Comparison of ENCODE assay signal across 22 mouse cellular contexts in genomic region chr8:115208415-115209192, GRCm38 (mm10).
DNase-seq lines count a peak whose midpoint lies in the region; ATAC-seq lines count a peak whose summit lies in the region.
"Had no signal": no experiment of that assay in that cellular context is flagged by ENCODE, and none has a peak within 500 bp of the region (broad histone marks: within the 10 kb centered on the region; RNA-seq: fewer than 3 reads in every experiment).

No protein-coding gene starts in this region.

- H3K9me3 ChIP-seq in midbrain, embryonic 14.5 days (ENCODE audit: control insufficient read depth, low read length): no peaks in the 10 kb centered on the region
- H3K9me3 ChIP-seq in midbrain, embryonic 10.5 days (replicated peaks): no peaks in the 10 kb centered on the region
- no peaks in the 10 kb centered on the region for H3K9me3 ChIP-seq in embryonic facial prominence, embryonic 15.5 days (replicated peaks)
- H3K9me3 ChIP-seq in neural tube, embryonic 14.5 days (ENCODE audit: control insufficient read depth, low read length): no peaks in the 10 kb centered on the region
- H3K9me3 ChIP-seq: forebrain, embryonic 15.5 days; heart, embryonic 10.5 days; lung, embryonic 15.5 days had no signal

- H3K27me3 ChIP-seq in midbrain, embryonic 14.5 days (ENCODE audit: control insufficient read depth, insufficient read depth, low read length): no peaks in the 10 kb centered on the region
- peaks cover 33% of the 10 kb centered on the region for H3K27me3 ChIP-seq in midbrain, embryonic 10.5 days (ENCODE audit: low read depth, poor library complexity, severe bottlenecking)
- H3K27me3 ChIP-seq in embryonic facial prominence, embryonic 15.5 days: peaks cover 6% of the 10 kb centered on the region; the same call in 1 of the 2 replicates
- H3K27me3 ChIP-seq in neural tube, embryonic 14.5 days (ENCODE audit: control insufficient read depth, insufficient read depth, low read length): no peaks in the 10 kb centered on the region
- H3K27me3 ChIP-seq: forebrain, embryonic 15.5 days; lung, embryonic 15.5 days had no signal

- no peak overlapping the region for H3K4me3 ChIP-seq in midbrain, embryonic 14.5 days (replicated peaks; ENCODE audit: low read depth, low read length)
- no peak overlapping the region for H3K4me3 ChIP-seq in midbrain, embryonic 10.5 days
- no peak overlapping the region for H3K4me3 ChIP-seq in embryonic facial prominence, embryonic 15.5 days (replicated peaks)
- no peak overlapping the region for H3K4me3 ChIP-seq in neural tube, embryonic 14.5 days (ENCODE audit: low read depth, low read length)
- H3K4me3 ChIP-seq: forebrain, embryonic 15.5 days; heart, embryonic 10.5 days; lung, embryonic 15.5 days; myocyte had no signal

- DNase-seq in gastrocnemius, adult 18-20 months (ENCODE audit: low spot score): peak; percentile 16
- no peak for DNase-seq in gastrocnemius, postnatal 4 days (ENCODE audit: low spot score in 2 of 2)
- DNase-seq in midbrain, embryonic 14.5 days: peak; percentile 42
- DNase-seq in midbrain, embryonic 10.5 days (ENCODE audit: low spot score): no peak
- no peak for DNase-seq in retina, postnatal 1 day
- DNase-seq in spleen, postnatal 4 days (ENCODE audit: low spot score in 2 of 2): no peak
- DNase-seq: adrenal gland, adult 2 months; B cell, adult 2 months; cerebellum, adult 2 months; gastrocnemius, postnatal 14 days; heart, postnatal 14 days; kidney, adult 18-20 months; right cerebral cortex, postnatal 4 days; thymus, adult 2 months had no signal

- 37% methylated on average over 15 of the region's 15 CpGs for WGBS in midbrain, embryonic 14.5 days
- 64% methylated on average over 15 of the region's 15 CpGs for WGBS in midbrain, embryonic 10.5 days
- WGBS in embryonic facial prominence, embryonic 15.5 days: 20% methylated on average over 15 of the region's 15 CpGs
- WGBS in neural tube, embryonic 14.5 days: 30% methylated on average over 15 of the region's 15 CpGs

- no peaks in the 10 kb centered on the region for H3K4me1 ChIP-seq in midbrain, embryonic 14.5 days (ENCODE audit: control insufficient read depth, insufficient read depth, low read length)
- H3K4me1 ChIP-seq in midbrain, embryonic 10.5 days: peaks cover 22% of the 10 kb centered on the region
- peaks cover 22% of the 10 kb centered on the region for H3K4me1 ChIP-seq in embryonic facial prominence, embryonic 15.5 days
- H3K4me1 ChIP-seq in neural tube, embryonic 14.5 days (ENCODE audit: control insufficient read depth, insufficient read depth, low read length): no peaks in the 10 kb centered on the region
- H3K4me1 ChIP-seq: forebrain, embryonic 15.5 days had no signal

- H3K9ac ChIP-seq in midbrain, embryonic 14.5 days (replicated peaks; ENCODE audit: low read length): no peak overlapping the region
- no peak overlapping the region for H3K9ac ChIP-seq in embryonic facial prominence, embryonic 15.5 days
- H3K9ac ChIP-seq in neural tube, embryonic 14.5 days (replicated peaks; ENCODE audit: low read depth, low read length): no peak overlapping the region
- H3K9ac ChIP-seq: forebrain, embryonic 15.5 days; lung, embryonic 15.5 days had no signal

- H3K4me2 ChIP-seq in midbrain, embryonic 14.5 days (ENCODE audit: low read length): 0 out of 2 replicates have a peak overlapping the region, but pooled peaks have one; percentile 1
- H3K4me2 ChIP-seq in embryonic facial prominence, embryonic 15.5 days (replicated peaks): no peak overlapping the region; the same call in 1 of the 2 replicates
- no peak overlapping the region for H3K4me2 ChIP-seq in neural tube, embryonic 14.5 days (ENCODE audit: low read depth, low read length)
- H3K4me2 ChIP-seq: forebrain, embryonic 15.5 days; liver, embryonic 11.5 days; lung, embryonic 15.5 days had no signal

- H3K36me3 ChIP-seq in midbrain, embryonic 14.5 days (ENCODE audit: control insufficient read depth, insufficient read depth, low read length): no peaks in the 10 kb centered on the region
- H3K36me3 ChIP-seq in midbrain, embryonic 10.5 days: no peaks in the 10 kb centered on the region
- no peaks in the 10 kb centered on the region for H3K36me3 ChIP-seq in embryonic facial prominence, embryonic 15.5 days
- no peaks in the 10 kb centered on the region for H3K36me3 ChIP-seq in neural tube, embryonic 14.5 days (ENCODE audit: control insufficient read depth, insufficient read depth, low read length)
- H3K36me3 ChIP-seq: forebrain, embryonic 15.5 days; heart, embryonic 10.5 days; lung, embryonic 15.5 days had no signal

- no peak for ATAC-seq in midbrain, embryonic 14.5 days (ENCODE audit: low FRiP score, low TSS enrichment)
- ATAC-seq in embryonic facial prominence, embryonic 15.5 days (ENCODE audit: insufficient number of reproducible peaks, low FRiP score, low TSS enrichment, low read depth): no peak
- peak; percentile 54; the same call in 1 of the 2 replicates for ATAC-seq in neural tube, embryonic 14.5 days (ENCODE audit: low read depth)
- ATAC-seq: forebrain, embryonic 15.5 days; hindbrain, postnatal 0 days had no signal

- no peak overlapping the region for H3K27ac ChIP-seq in midbrain, embryonic 14.5 days (replicated peaks; ENCODE audit: low read depth, low read length)
- no peak overlapping the region for H3K27ac ChIP-seq in midbrain, embryonic 10.5 days (replicated peaks)
- H3K27ac ChIP-seq in embryonic facial prominence, embryonic 15.5 days (replicated peaks): 0 out of 2 replicates have a peak overlapping the region, but pooled peaks have one; percentile 22
- no peak overlapping the region for H3K27ac ChIP-seq in neural tube, embryonic 14.5 days (ENCODE audit: low read depth, low read length)
- H3K27ac ChIP-seq: forebrain, embryonic 15.5 days; heart, embryonic 10.5 days; hindbrain, postnatal 0 days had no signal

Comparison
In these comparisons a context has a peak if more than half of its experiments do, and no peak if none do; other contexts are left out.
1. DNase-seq: peak in gastrocnemius, adult 18-20 months (single experiment) and midbrain, embryonic 14.5 days (single experiment); none in gastrocnemius, postnatal 4 days (0 of 2), midbrain, embryonic 10.5 days (single experiment), retina, postnatal 1 day (single experiment) and spleen, postnatal 4 days (0 of 2).